Mouse (Mus musculus) right cerebral cortex, postnatal 14 days (tissue): ENCODE results near the gene Rfx1.

Experiments used
- DNase-seq: peaks from one replicate; pipeline ENCODE4 v3.0.0; 2022

Gene Rfx1

DNA sequence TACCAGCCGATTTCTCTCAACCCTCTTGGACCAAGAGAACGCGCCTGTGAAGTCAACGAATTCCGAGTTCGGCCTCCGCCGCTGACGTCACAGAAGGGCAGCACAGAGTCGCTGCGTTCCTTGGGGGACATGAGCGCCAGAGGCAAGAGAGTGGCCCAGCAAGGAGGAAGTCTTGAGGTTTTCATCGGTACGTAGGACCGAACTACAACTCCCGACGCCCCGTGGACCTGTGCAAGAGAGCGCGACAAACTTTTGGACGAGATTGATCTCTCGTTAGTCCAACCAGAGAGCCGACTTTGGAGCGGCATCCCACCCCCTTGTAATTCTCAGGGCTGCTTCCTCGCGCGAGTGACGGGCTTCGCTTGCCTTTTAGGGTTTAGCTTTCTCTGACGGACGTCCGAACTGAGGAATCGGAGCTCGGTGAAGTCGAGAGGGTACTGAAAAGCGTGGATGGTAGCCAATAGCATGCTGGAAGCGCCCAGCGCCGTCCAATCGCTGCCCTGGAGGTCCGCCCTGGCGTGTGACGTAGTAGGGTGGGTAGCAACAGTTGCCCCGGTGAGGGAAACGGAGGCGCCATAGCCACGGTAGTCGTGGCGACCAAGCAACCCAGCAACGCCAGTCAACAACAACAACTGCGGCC is at the start of gene Rfx1:
Rfx1 (plus strand) TSS at position 544 of the 640 bp plus-strand sequence.
- peak; percentile 99 for DNase-seq

DNA sequence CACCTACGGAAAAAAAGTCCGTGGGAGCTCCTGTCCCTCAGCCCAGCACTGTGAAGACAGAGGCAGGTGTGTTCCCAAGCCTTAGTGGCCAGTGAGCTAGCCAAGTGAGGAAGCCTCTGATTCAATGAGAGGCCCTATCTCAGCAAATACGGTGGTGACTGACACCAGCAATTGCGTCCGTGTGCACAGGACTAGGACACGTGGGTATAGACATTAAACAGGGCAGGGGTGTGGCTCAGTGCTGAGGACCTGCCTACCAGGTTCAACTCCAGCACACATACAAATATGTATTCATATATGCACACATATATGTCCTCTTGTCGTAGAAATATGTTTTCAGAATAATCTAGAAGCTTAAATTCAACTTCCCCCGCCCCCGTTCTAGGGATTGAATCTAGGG is 46.9 kb upstream of the Rfx1 start:
- no peak for DNase-seq

DNA sequence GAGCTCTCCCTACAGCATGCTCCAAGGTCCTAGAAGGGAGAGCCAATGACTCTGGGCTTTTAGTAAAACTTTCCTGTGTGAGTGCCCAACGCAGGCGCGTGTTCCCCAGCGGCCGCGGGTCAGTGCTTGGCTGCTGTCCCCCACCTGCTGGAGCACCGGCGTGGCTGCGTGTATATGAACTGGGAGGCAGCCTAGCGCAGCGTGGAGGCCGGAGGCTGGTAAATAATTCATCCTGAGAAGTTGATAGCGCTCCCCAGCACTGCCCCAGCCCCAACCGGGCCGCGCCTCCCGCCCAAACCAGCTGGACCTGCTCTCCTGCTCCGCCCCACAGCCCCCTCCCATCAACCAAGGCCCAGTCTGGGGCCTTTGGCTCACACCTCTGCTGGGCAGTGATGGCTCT is 45.5 kb upstream of the Rfx1 start, which contains the start of gene Palm3:
Palm3 (plus strand) TSS at position 376 of the 400 bp plus-strand sequence.
- no peak for DNase-seq

DNA sequence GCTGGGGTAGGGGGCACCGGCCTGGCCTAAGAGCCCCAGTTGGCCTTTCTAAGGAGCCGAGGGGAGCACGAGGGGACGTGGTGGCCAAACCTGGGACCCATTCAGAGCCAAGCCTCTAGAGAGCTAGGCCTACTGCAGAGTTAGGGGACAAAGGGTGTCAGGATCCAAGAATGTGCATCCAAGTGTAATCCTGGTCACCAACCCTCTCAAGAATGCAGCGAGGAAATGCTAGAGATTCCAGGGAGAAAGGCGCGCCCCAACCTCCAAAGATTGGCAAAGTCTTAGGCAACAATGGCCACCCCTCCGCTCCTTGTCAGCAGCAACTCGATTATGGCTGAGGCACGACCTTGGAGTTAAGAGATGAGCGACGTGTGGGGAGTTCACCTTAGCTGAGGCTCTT is 45.1 kb upstream of the Rfx1 start:
- no peak for DNase-seq

DNA sequence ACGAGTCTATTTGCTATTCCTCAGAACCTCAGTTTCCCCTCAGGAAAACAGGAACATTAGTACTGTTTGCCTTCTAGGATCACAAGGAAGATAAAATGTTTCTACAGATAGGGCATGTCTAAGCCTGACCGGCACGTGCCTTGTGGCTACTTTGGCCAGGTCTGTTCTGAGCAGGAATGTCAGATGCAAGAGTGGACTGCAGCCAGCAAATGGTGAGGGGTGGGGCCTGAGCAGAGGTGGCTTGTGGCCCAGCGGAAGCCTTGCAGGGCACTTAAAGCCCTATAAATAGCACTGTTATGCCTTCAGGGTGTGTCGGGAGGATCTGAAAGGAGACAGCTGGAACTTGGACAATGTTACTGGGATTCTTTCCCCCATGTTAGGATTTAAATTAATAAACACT is 43.5 kb upstream of the Rfx1 start:
- DNase-seq: no peak

DNA sequence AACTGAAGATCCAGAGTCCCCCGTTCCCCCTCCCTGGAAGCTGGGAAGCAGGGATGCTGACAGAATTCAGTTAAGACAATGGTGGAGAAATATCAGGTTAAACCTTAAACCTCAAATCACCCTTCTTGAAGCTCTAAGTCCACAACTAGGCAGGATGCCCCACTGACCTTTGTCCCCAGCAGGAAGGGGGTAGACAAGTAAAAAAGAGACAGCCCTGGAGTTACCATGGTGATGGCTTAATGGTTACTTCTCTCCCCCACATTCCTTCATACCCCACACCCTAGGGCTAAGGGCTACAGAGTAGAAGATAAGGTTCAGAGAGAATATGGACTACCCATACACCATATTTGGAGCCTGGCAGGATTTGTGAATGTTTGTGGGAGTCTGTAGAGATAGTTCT is 43.0 kb upstream of the Rfx1 start:
- DNase-seq: no peak

DNA sequence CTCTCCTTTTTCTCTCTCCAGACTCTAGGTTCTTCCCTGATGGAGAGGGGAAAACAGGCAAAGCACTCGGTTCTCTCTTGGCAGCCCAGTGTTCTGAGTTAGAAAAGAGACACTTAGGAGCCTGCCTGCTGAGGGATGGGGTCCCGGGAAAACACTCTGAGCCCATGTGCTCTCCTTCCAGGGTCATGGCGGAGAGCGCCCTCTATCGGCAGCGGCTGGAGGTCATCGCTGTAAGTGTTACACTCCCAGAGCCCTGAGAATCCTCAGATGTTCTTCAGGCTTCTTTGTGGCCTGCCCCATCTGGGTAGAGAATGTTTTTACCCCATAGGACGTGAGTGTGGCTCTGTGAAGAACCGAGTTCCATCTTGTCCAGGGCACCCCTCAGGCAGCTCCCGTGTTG is 42.5 kb upstream of the Rfx1 start:
- DNase-seq: peak; percentile 49

DNA sequence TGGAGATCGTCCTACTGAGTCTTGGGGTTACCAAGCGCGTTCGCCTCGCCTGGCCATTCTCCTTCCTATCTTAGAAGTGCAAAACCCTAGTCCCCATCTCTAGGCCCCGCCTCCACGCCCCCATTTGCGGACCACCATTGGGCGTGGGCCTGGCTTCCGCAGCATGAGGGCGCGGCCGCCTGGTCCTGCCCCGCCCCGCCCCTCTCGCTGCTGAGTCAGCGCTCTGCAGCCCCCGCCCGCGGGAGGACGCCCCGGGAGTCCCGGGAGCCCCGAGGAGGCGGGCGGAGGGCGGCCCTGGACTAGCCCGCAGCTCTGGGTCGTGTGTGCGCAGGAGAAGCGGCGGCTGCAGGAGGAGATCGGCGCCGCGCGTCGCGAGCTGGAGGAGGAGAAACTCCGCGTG is 40.8 kb upstream of the Rfx1 start:
- peak; percentile 56 for DNase-seq

DNA sequence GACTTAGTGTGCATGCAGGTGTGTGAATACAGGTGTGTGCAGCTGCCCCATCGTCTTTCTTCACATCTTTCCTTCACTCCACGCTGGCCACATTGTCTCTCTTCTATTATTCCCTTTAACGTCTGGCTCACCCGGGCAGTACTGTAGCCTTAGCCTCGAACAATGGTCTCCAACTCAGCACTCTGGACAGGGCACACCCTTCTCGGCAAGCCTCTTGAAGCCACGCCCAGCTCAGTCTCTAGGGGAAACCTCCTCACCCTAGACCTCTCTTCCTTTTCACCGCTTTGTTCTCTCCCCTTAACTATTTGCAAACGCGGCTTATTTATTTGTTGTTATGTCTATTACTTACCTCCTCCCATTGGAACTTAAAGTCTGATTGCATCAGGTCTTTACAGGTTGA is 39.2 kb upstream of the Rfx1 start:
- no peak for DNase-seq

DNA sequence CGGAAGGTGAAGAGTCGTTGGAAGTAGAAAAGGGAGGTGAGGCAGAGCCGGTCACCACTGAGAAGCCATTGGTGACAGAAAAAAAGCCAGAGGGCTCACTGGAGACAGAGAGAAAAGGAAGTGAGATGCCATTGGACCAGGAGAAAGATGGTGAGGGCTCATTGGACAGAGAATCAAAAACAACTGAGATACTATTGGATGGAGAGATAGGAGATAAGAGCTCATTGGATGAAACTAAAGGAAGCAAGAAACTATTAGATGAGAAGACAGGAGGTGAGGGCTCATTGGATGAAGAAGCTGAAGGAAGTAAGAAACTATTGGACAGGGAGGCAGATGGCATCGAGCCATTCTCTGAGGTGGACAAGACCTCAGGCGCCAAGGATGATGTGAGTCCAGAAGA is 37.4 kb upstream of the Rfx1 start:
- no peak for DNase-seq

DNA sequence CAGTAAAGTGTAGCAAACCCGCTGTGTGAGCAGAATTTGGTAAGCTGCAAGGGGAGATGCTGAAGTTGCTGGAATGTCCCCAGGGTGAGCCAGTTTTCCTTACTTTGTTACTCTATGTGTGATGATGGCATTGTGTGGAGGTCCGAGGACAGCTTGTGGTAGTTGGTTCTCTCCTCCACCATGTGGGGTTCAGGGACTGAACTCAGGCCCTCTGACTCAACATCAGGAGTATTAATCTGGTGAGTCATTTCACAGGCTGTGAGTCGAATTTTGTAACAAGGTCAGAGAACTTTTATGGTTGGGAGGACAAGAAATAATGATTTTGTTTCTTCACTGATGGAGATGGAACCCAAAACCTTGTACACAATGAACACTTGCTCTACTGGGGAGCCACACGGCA is 33.9 kb upstream of the Rfx1 start:
- DNase-seq: no peak

DNA sequence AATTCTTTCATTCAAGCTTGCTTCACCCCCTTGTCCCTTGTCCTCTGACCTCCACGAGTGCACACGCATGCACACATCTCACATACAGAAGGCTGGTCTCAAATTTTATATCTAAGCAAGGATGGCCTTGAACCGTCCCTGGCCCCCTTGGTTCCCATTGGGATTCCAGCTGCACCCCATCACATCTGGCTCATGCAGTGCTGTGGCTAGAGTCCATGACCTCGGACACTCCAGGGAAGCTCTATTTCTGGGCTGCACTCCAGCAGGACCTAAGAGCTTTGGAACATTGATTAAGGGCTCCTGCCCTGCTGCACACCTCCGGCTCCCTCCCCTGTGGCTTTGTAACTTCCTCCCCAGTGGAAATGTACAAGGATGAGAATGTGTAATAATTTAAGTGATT is 28.6 kb upstream of the Rfx1 start:
- DNase-seq: no peak

DNA sequence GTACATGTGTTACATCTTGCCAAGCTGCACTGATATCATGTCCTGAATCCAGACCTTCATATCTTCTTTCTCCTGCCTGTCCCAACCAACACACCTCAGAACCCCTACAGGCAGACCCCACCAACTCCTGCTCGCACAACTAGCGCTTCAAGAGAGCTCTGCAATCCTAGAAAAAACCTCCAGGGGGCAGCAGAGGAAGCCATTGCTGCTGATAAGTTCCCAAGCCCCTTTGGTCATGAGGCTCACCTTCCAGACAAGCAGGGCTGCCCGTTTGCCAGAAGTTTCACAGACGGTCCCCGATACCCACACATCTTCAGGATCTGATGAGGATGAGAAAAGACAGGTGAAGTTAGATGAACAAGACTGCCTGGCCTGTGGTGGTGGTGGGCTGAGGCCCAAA is 27.6 kb upstream of the Rfx1 start:
- peak; percentile 62 for DNase-seq

DNA sequence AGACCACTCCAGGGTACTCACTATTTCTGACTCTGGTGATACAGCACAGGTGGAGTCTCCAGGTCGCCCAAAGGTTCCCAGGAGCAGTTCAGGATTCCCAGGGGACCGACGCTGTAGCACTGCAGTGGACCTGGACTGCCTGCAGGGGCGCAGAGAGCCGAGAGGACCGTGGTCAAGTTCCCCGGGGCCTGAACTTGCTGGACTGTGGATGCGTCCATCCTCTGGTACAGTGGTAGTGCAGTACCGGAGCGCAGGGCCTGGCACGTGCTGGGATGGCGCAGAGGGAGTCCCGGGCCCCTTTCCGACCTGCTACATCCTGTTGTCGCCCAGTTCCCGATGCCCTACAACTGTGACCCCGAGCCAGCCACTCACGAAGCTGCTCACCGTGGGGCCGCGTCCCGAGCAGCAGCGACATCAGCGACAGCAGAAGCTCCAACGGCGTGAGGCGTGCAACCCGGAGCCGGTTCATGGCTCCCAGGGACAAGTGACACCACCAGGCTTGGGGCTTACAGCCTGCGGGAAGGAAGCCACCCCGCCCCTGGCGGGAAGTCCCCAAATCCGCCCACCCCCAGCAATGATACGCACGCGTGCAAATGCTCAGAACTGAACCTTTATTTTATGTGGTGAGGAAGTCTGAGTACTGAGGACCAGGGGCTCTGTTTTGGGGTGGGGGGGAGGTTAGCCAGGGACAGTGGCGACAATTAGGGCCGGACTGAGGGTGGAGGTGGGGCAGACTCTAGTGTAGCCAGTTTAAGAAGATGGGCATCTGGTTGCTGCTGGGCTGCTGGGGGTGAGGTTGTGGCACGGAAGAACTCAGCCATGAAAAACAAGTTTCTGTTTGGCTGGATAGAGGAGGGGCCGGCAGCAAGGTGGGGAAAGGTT is 24.3 kb upstream of the Rfx1 start, which contains the start of gene Il27ra:
Il27ra (minus strand) TSS at position 524 of the 882 bp plus-strand sequence.
- peak; percentile 41 for DNase-seq

DNA sequence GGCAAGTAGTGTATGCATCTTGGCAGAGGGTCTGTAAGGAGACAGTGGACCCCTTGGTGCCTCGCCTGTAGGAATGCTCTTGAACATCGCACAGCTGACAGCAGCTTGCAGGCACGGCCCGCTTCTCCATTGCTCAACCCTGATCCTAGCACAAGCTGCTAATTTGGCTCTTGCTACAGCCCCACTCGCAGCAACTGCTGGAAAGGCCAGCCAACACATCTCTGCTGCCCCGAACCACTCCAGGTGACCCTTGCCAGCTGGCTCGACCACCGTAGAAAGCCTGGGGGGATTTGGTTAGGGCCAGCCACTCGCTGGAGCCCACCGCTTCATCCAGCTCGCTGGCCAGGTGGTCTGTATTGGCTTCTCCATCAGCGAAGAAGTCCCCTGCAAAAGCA is 23.7 kb upstream of the Rfx1 start:
- DNase-seq: no peak

DNA sequence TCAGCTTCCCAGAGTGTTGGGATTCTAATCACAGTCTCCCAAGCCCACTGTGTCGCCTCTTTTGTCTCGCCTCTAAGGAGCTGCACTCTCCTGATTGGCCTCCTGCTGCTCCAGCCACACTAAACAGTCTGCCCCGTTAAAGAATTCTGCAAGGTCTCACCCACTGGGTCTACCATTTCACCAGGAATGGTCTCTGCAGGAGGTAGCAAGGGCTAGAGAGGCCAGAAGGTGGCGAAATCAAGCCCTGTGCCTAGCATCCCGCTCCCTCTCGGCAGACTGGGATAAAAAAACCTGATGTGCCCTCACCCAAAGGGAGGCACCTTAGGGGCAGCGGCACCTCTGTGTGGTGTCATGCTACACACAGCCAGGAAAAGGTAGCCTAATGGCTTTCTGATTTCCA is 22.5 kb upstream of the Rfx1 start:
- no peak for DNase-seq

DNA sequence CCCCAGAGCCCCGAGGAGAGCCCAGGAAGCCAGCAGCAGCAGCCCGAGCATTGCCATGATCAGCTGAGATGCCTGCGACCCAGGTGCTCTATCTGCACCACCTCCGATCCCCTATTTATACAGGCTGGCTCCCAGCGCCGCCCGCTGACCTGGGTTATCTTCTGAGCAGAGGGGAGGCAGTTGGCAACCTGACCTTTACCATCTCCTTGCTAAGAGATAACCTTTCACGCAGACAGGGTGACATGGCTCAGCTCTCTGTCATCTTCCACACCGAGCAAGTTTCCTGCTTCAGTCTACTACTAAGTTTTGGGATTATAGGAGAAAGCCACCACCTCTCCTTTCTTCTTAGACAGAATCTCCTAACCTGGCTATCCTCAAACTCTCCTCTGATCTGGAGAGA is 21.7 kb upstream of the Rfx1 start, which contains the start of gene Rln3:
Rln3 (minus strand) TSS at position 101 of the 400 bp plus-strand sequence.
- no peak for DNase-seq

DNA sequence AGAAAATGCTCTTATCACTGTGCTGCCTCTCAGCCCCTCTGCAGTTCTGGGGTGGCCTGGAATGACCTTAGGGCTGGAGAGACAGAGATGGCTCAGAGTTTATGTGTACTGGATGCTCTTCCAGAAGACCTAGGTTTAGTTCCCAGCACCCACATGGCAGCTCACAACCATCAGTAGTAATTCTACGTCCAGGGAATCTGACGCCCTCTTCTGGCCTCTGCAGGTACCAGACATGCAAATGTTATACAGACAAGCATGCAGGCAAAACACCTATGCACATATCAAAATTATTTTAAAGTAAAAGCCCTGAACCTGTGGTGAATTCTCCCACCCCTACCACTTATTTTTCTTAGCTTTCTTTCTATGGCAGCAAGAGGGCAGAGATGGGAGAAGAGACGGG is 20.1 kb upstream of the Rfx1 start:
- DNase-seq: no peak

DNA sequence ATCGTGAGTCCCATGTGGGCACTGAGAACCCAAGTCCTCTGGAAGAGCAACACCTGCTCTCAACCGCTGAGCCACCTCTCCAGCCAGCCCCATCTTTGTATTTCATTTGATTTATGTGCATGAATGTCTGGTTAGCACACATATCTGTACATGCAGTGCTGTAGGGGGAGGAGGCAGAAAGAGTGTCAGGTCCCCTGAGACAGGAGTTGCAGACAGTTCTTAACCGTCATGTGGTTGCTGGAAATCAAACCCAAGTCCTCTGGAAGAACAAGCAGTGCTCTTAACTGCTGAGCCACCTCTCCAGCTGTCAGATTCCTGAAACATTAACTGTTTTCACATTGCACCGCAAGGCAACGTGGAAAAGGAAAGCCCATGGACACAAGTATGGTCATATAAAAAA is 18.5 kb upstream of the Rfx1 start:
- no peak for DNase-seq

DNA sequence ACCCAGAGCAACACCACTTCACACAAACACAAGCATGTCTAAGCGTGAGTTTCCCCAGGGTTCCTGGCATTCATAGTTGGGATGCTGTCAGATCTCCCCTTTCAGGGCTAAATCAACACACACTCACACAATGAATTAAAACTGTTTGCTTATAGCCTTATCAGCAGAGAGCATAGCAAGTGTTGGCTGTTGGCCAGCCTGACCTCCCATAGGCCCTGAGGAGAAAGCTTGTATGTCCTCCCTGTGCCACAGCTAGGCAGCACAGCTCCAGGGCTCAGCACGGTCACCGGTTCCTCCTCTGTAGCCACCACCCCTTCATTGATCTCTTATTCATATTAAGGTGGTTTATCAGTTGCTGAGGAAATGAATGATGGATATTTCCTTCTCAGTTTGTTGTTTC is 13.9 kb upstream of the Rfx1 start:
- DNase-seq: no peak

DNA sequence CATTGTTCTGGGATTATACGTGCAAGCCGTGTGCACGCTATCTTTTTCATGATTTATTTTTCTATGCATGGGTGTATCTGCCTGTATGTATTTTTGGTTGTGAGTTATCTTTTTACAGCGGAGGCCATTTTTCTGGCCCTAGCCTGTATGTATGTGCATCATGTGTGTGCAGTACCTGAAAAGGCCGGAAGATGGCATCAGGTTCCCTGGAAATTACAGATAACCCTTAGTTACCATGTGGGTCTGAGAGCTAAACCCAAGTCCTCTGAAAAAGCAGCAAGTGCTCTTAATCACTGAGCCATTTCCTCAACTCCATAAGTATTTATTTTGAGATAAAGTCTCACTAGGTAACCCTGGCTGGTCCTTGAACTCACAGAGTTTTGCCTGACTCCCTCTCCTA is 13.4 kb upstream of the Rfx1 start:
- DNase-seq: no peak

DNA sequence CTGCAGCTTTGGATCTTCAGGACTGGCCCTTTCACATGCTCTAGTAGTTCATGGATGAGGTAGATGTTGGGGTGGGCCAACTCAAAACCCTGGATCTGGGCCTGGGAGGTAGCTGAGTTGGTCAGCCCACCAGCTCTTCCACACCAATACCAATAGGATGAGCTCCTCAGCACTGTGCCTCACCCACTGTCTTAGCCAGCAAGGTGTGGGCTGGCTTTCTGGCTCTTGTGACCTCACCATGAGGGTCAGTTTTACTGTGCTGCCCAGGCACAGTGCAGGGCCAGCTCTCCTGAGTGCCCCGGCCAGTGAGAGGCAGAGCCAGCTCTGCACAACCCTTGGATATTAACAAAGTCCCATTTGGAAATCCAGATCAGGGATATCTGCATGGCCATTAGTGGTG is 8.8 kb upstream of the Rfx1 start:
- DNase-seq: no peak

DNA sequence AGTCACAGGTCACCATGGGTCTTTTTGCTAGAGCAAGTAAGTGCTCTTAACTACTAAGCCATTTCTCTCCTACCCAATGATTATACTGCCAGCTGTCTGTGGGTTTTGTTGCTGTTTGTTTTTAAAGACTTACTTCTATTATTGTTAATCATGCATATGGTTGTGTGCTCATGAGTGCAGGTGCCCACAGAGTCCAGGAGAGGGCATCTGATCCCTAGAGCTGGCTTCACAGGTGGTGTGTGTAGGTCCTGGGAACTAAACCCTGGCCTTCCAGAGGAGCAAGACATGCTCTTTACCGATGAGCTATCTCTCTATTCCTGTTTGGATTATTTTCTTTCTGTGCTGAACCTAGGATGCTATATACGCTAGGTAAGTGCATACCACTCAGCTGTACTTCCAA is 7.4 kb upstream of the Rfx1 start:
- DNase-seq: no peak

DNA sequence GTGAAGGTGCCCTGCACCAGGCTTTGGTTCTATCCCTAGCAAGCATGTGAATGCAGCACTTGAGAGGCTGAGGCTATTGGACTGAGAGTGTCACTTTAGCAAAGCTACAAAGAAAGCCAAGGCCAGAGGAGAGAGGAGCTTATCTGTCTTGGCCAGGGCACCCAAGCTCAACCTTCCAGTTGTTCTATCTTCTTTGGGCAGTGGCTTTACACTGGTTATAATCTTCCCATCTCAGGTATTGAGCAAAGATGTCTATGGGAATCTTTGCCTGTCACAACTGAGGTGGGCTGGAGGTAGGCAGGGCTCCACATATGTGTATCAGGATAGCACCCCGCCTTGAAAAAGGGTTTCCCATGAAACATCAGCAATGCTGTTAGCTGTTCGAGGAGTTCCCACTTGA is 6.4 kb upstream of the Rfx1 start:
- DNase-seq: no peak
